Mouse (Mus musculus) kidney, embryonic 14.5 days (tissue): ENCODE results near the gene Lonp2. TPM values are rescaled to one million over a fixed set of nuclear protein-coding genes. Genes with fewer than 3 reads are reported as not detected.

Experiments
- ATAC-seq: fragments of 200-750 bp; cut with Nextera tagmentation; 2 replicates; pipeline ENCODE4 v1.8.0; 2017; ENCODE audit warnings: moderate number of reproducible peaks, mild to moderate bottlenecking, moderate TSS enrichment, moderate library complexity; ENCODE audit not compliant: low FRiP score, low TSS enrichment
- H3K27ac ChIP-seq: fragments of 300-500 bp; sonication (generic); 2 replicates; pipeline ENCODE4 v1.5.1; 2014; ENCODE audit warnings: low read depth, mild to moderate bottlenecking, low read length, moderate library complexity, mixed read lengths
- H3K27me3 ChIP-seq: fragments of 300-500 bp; sonication (generic); 2 replicates; pipeline ENCODE4 v1.6.1; 2014; ENCODE audit warnings: mild to moderate bottlenecking, low read length; ENCODE audit not compliant: control insufficient read depth, insufficient read depth
- H3K36me3 ChIP-seq: fragments of 300-500 bp; sonication (generic); 2 replicates; pipeline ENCODE4 v1.6.1; 2014; ENCODE audit warnings: low read length, mixed read lengths; ENCODE audit not compliant: control insufficient read depth, insufficient read depth
- H3K4me1 ChIP-seq: fragments of 300-500 bp; sonication (generic); 2 replicates; pipeline ENCODE4 v1.6.1; 2014; ENCODE audit warnings: low read length, mixed read lengths; ENCODE audit not compliant: control insufficient read depth, insufficient read depth
- H3K4me2 ChIP-seq: fragments of 300-500 bp; sonication (generic); replicated peaks from 2 replicates; pipeline ENCODE4 v1.6.1; 2014; ENCODE audit warnings: low read depth, mild to moderate bottlenecking, low read length
- H3K4me3 ChIP-seq: fragments of 300-500 bp; sonication (generic); 2 replicates; pipeline ENCODE4 v1.5.1; 2014; ENCODE audit warnings: mild to moderate bottlenecking, low read length
- H3K9ac ChIP-seq: fragments of 300-500 bp; sonication (generic); 2 replicates; pipeline ENCODE4 v1.6.1; 2014; ENCODE audit warnings: low read depth, mild to moderate bottlenecking, low read length, moderate library complexity
- H3K9me3 ChIP-seq: fragments of 300-500 bp; sonication (generic); 2 replicates; pipeline ENCODE4 v1.6.1; 2016; ENCODE audit warnings: low read length; ENCODE audit not compliant: control insufficient read depth
- WGBS: fragments of 180-500 bp; shearing (Covaris S2); extraction: QIAGEN DNeasy Blood & Tissue Kit; methylation state at CpG from one replicate; pipeline ENCODE4 v1.1.7; 2014; 5-methylcytosine and 5-hydroxymethylcytosine counted together
- polyA plus RNA-seq: library from polyadenylated mRNA; unstranded; fragments of >200 nt; fragmentation: Nextera tagmentation; extraction: Ambion mirVana; gene quantifications from 2 replicates; pipeline ENCODE4 v1.2.1, GENCODE M21; 2014

Lonp2 gene
- polyA plus RNA-seq, 1 experiment from 2014 or later, result 54.8 TPM

DNA sequence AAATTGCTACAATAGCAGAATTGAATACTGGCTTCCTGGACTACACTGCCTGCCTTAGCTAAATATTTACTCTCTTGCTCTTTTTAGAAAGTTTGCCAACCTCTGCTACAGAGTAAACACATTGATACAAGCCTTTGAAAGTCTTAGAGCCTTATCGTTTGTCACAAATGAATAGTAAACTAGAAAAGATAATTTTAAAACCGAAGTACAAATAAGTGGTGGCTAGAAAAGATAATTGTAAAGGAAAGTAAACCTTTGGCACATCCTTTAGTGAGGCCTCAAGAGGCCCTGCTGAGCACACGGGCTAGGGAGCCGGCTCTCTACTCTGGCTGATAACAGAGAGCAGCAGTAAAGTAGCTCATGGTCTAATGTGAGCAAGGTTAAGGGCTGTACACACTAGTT lies 135.2 kb downstream of the Lonp2 start:
- no peak overlapping the region for H3K27ac ChIP-seq
- no peak for ATAC-seq
- 62% methylated on average over 4 of the region's 4 CpGs for WGBS
- no peaks in the 10 kb centered on the region for H3K36me3 ChIP-seq
- H3K4me2 ChIP-seq, result no peak overlapping the region
- no peaks in the 10 kb centered on the region for H3K27me3 ChIP-seq
- no peak overlapping the region for H3K4me3 ChIP-seq
- H3K4me1 ChIP-seq, result no peaks in the 10 kb centered on the region
- no peak overlapping the region for H3K9ac ChIP-seq
- H3K9me3 ChIP-seq, result no peaks in the 10 kb centered on the region

- no peak overlapping the region for H3K4me3 ChIP-seq
- H3K27ac ChIP-seq, result no peak overlapping the region
- H3K4me1 ChIP-seq, result no peaks in the 10 kb centered on the region
- H3K9me3 ChIP-seq, result no peaks in the 10 kb centered on the region
- H3K9ac ChIP-seq, result no peak overlapping the region
- ATAC-seq, result no peak
- H3K27me3 ChIP-seq, result no peaks in the 10 kb centered on the region
- 77% methylated on average over 6 of the region's 6 CpGs for WGBS
- H3K36me3 ChIP-seq, result no peaks in the 10 kb centered on the region
- H3K4me2 ChIP-seq, result no peak overlapping the region
These were observed 136.9 kb downstream of the Lonp2 start for GRCm38 (mm10) chr8:86760746-86761145.

DNA sequence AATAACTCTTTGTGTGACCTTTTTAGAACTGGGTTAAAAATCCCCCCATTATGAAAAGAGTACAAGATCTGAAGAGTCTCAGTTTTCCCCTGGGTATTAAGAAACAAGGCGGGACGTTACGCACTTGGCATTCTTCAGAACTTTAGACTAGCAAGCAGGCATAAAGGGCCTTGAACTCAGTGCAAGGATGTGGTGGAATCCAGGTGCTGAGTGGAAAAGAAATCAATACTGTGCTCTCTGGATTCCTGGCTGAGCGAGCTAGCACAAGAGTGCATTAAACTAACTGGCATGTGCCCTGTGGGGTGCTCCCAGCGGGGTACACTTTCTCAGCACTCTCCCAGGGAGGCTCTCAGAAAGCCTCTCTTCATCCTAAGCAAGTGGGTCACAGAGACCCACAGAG lies 139.0 kb downstream of the Lonp2 start:
- Histone ChIP-seq H3K9me3 (no peaks in the 10 kb centered on the region), H3K4me2 (no peak overlapping the region), H3K4me1 (no peaks in the 10 kb centered on the region), H3K9ac (no peak overlapping the region), H3K4me3 (no peak overlapping the region), H3K27me3 (no peaks in the 10 kb centered on the region), H3K27ac (no peak overlapping the region), H3K36me3 (no peaks in the 10 kb centered on the region)
- ATAC-seq, result no peak
- WGBS, result 72% methylated on average over 5 of the region's 5 CpGs

- Histone ChIP-seq H3K36me3 (no peaks in the 10 kb centered on the region), H3K27ac (no peak overlapping the region), H3K9me3 (no peaks in the 10 kb centered on the region), H3K27me3 (no peaks in the 10 kb centered on the region), H3K4me3 (no peak overlapping the region), H3K4me1 (no peaks in the 10 kb centered on the region), H3K4me2 (no peak overlapping the region), H3K9ac (no peak overlapping the region)
- ATAC-seq, result no peak
- 89% methylated on average over 10 of the region's 10 CpGs for WGBS
These were observed 141.3 kb downstream of the Lonp2 start for GRCm38 (mm10) chr8:86765155-86765554.

DNA sequence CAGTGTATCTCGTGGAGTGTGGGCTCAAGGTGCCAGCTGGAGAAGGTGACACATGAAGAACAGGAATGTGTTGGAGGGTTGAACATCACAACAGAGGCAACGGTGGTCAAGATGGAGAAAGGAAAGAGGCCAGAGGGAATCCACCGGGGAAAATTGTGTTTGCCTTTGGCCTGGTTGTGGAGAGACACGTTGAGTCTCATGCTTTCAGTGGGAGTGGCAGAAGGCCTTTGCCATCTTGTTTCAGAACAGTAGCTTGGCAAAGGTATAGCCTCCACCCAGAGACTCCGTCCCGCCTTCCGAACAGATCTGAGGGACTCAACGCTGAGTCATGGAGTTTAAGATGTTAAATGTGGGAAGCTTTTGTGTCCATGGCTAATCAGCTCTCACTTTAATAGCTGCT lies 141.8 kb downstream of the Lonp2 start:
- no peak for ATAC-seq
- Histone ChIP-seq H3K4me2 (no peak overlapping the region), H3K4me1 (no peaks in the 10 kb centered on the region), H3K36me3 (no peaks in the 10 kb centered on the region), H3K27ac (no peak overlapping the region), H3K9me3 (no peaks in the 10 kb centered on the region), H3K4me3 (no peak overlapping the region), H3K27me3 (no peaks in the 10 kb centered on the region), H3K9ac (no peak overlapping the region)
- WGBS, result 92% methylated on average over 8 of the region's 8 CpGs

DNA sequence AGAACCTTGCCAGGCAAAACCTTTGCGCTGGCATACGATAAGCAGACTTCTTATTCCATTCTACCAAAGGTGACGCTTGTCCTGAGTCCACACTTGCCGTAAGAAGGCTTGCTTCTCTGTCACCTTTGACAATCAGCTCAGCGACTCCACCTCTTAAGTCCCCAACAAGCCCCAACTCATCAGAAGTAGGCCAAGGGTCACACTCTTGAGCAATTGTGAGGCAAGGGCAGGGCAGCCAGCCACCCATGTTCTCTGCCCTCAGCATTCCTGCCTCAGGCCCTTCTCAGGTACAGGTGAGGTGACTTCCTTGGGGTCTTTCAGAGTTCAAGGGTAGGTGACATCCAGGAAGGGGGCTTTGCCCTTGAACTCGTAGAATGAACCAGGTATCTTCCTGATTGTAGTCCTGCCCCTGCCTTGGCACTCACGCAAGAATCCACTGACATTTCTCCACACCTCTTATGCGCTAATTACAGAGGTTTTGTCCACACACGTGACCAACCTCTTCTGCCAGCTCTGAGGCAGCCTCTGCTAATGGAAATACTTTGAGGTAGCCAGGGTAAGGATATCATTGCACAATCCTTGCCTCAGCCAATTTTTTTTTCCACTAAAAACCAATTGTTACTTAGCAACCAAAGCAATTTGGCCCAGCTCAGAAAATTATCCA lies 142.8 kb downstream of the Lonp2 start:
- WGBS, result 85% methylated on average over 9 of the region's 9 CpGs
- Histone ChIP-seq H3K4me1 (no peaks in the 10 kb centered on the region), H3K36me3 (no peaks in the 10 kb centered on the region), H3K27ac (no peak overlapping the region), H3K9ac (no peak overlapping the region), H3K4me3 (no peak overlapping the region), H3K27me3 (no peaks in the 10 kb centered on the region), H3K9me3 (no peaks in the 10 kb centered on the region), H3K4me2 (no peak overlapping the region)
- no peak for ATAC-seq

DNA sequence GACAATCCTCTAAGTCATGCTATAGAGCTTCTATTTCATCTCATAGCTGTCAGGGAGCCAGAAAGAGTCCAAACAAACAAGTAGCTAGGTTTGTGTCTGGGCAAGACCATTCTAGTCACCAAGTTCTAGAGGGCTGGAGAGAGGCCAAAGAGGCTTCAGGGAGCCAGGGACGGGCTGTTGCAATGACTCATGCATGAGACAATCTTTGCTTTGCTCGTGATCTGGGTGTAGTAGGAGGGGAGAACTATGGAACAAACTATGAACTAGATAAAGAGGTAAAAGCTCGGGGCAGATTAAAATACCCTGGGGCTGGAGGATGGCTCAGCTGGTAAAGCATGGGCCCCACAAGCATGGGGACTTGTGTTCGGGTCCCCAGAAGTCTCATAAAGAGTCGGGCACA lies 144.7 kb downstream of the Lonp2 start:
- no peak for ATAC-seq
- Histone ChIP-seq H3K9ac (no peak overlapping the region), H3K27ac (no peak overlapping the region), H3K4me3 (no peak overlapping the region), H3K27me3 (no peaks in the 10 kb centered on the region), H3K9me3 (no peaks in the 10 kb centered on the region), H3K4me1 (no peaks in the 10 kb centered on the region), H3K36me3 (no peaks in the 10 kb centered on the region), H3K4me2 (no peak overlapping the region)
- WGBS, result 72% methylated on average over 5 of the region's 5 CpGs

- Histone ChIP-seq H3K27ac (no peak overlapping the region), H3K9me3 (no peaks in the 10 kb centered on the region), H3K9ac (no peak overlapping the region), H3K4me1 (no peaks in the 10 kb centered on the region), H3K4me3 (no peak overlapping the region), H3K4me2 (no peak overlapping the region), H3K36me3 (no peaks in the 10 kb centered on the region), H3K27me3 (no peaks in the 10 kb centered on the region)
- 84% methylated on average over 1 of the region's 1 CpGs for WGBS
- ATAC-seq, result no peak
These were observed 146.3 kb downstream of the Lonp2 start for GRCm38 (mm10) chr8:86769945-86770715.
